ENCODE assay signal across 25 mouse cellular contexts in genomic region chr1:182957826-182958544, GRCm38 (mm10). TPM values are rescaled to one million over a fixed set of nuclear protein-coding genes. Genes with fewer than 3 reads are reported as not detected.
DNase-seq lines count a peak whose midpoint lies in the region; ATAC-seq and TF ChIP-seq lines count a peak whose summit lies in the region.
"Had no signal": no experiment of that assay in that cellular context is flagged by ENCODE, and none has a peak within 500 bp of the region (broad histone marks: within the 10 kb centered on the region; RNA-seq: fewer than 3 reads in every experiment).

No protein-coding gene starts in this region.

- peak overlapping the region; percentile 83 for H3K27ac ChIP-seq in gastrocnemius, adult 2 months
- H3K27ac ChIP-seq in liver, adult 2 months (replicated peaks; ENCODE audit: insufficient read depth, low read depth, low read length) = peak overlapping the region; percentile 96
- no peak overlapping the region for H3K27ac ChIP-seq in midbrain, embryonic 11.5 days (ENCODE audit: low read depth, low read length)
- H3K27ac ChIP-seq in midbrain, embryonic 16.5 days (ENCODE audit: low read length) = no peak overlapping the region
- peak overlapping the region; percentile 72 for H3K27ac ChIP-seq in stomach, postnatal 0 days (replicated peaks)
- H3K27ac ChIP-seq: embryonic facial prominence, embryonic 12.5 days; forebrain, embryonic 12.5 days; hindbrain, embryonic 13.5 days; midbrain, embryonic 15.5 days had no signal

- no peaks in the 10 kb centered on the region for H3K9me3 ChIP-seq in midbrain, embryonic 11.5 days (ENCODE audit: control insufficient read depth, low read length)
- no peaks in the 10 kb centered on the region for H3K9me3 ChIP-seq in midbrain, embryonic 16.5 days (replicated peaks; ENCODE audit: control insufficient read depth, low read length, poor library complexity, severe bottlenecking)
- H3K9me3 ChIP-seq in stomach, postnatal 0 days (ENCODE audit: control insufficient read depth, low read length) = no peaks in the 10 kb centered on the region
- H3K9me3 ChIP-seq: embryonic facial prominence, embryonic 12.5 days; forebrain, embryonic 12.5 days; heart, embryonic 12.5 days; hindbrain, embryonic 13.5 days; limb, embryonic 10.5 days; liver, embryonic 13.5 days; midbrain, embryonic 15.5 days; stomach, embryonic 15.5 days had no signal

- ATAC-seq in midbrain, embryonic 11.5 days (ENCODE audit: low FRiP score) = no peak
- no peak for ATAC-seq in midbrain, embryonic 16.5 days
- ATAC-seq in stomach, postnatal 0 days (ENCODE audit: low FRiP score, low TSS enrichment) = peak; percentile 53
- ATAC-seq: inflammation-experienced regulatory T-cells, adult 6 months; midbrain, embryonic 15.5 days had no signal

- no peak for TF ChIP-seq CTCF in gastrocnemius, adult 2 months (IDR thresholded peaks at IDR 0.05)
- no peak for TF ChIP-seq CTCF in liver, adult 2 months (IDR thresholded peaks at IDR 0.05; ENCODE audit: low read depth, low read length)
- no peak for TF ChIP-seq CTCF in stomach, postnatal 0 days (IDR thresholded peaks at IDR 0.05; ENCODE audit: low read depth)

- TF ChIP-seq POLR2A in liver, adult 2 months (IDR thresholded peaks at IDR 0.05; ENCODE audit: extremely low read depth, insufficient read depth, low read length) = no peak

- DNase-seq in gastrocnemius, adult 2 months = no peak
- DNase-seq in gastrocnemius, postnatal 4 days (ENCODE audit: low spot score in 2 of 2) = no peak
- DNase-seq in liver, adult 2 months (ENCODE audit: extremely low read depth, low read depth, low spot score) = peak; percentile 83
- no peak for DNase-seq in liver
- DNase-seq in midbrain, embryonic 11.5 days (ENCODE audit: low spot score, missing footprints) = peak; percentile 79
- DNase-seq in stomach, postnatal 0 days (ENCODE audit: low spot score) = peak; percentile 59
- no peak for DNase-seq in neural tube, embryonic 10.5 days (ENCODE audit: extremely low spot score, low spot score)
- DNase-seq: adrenal gland, postnatal 36 days; cerebellum, adult 11-12 months; cerebellum, postnatal 25 days; liver, embryonic 13.5 days; lung, postnatal 14 days; thymus, adult 2 months; thymus, postnatal 4 days had no signal

- intact Hi-C loops in gastrocnemius, adult 2 months (cut with DNase I) = no loop called here

- 31% methylated on average over 13 of the region's 13 CpGs for WGBS in liver, adult 2 months
- WGBS in midbrain, embryonic 11.5 days = 78% methylated on average over 13 of the region's 13 CpGs
- 77% methylated on average over 13 of the region's 13 CpGs for WGBS in midbrain, embryonic 16.5 days
- 84% methylated on average over 13 of the region's 13 CpGs for WGBS in stomach, postnatal 0 days

- no peak overlapping the region for H3K4me2 ChIP-seq in midbrain, embryonic 11.5 days
- no peak overlapping the region for H3K4me2 ChIP-seq in midbrain, embryonic 16.5 days (ENCODE audit: low read length)
- H3K4me2 ChIP-seq in stomach, postnatal 0 days (replicated peaks; ENCODE audit: low read depth) = no peak overlapping the region
- H3K4me2 ChIP-seq: liver, embryonic 13.5 days; midbrain, embryonic 15.5 days; stomach, embryonic 15.5 days had no signal

- no peak for TF ChIP-seq EP300 in stomach, postnatal 0 days (optimal IDR thresholded peaks at IDR 0.05)

- H3K4me3 ChIP-seq in gastrocnemius, adult 2 months = no peak overlapping the region
- H3K4me3 ChIP-seq in liver, adult 2 months (ENCODE audit: insufficient read depth, low read depth, low read length) = no peak overlapping the region
- H3K4me3 ChIP-seq in midbrain, embryonic 11.5 days (ENCODE audit: low read depth, low read length) = no peak overlapping the region
- H3K4me3 ChIP-seq in midbrain, embryonic 16.5 days (ENCODE audit: low read depth, low read length) = no peak overlapping the region
- no peak overlapping the region for H3K4me3 ChIP-seq in stomach, postnatal 0 days (ENCODE audit: low read depth, low read length)
- H3K4me3 ChIP-seq: embryonic facial prominence, embryonic 12.5 days; forebrain, embryonic 12.5 days; heart, embryonic 12.5 days; hindbrain, embryonic 13.5 days; liver, embryonic 13.5 days; midbrain, embryonic 15.5 days; myocyte; stomach, embryonic 15.5 days had no signal

- H3K27me3 ChIP-seq in liver, adult 2 months (ENCODE audit: control insufficient read depth, insufficient read depth, low read length) = no peaks in the 10 kb centered on the region
- peaks cover 2% of the 10 kb centered on the region; the same call in 1 of the 2 replicates for H3K27me3 ChIP-seq in midbrain, embryonic 11.5 days (ENCODE audit: control insufficient read depth, insufficient read depth, low read length)
- H3K27me3 ChIP-seq in midbrain, embryonic 16.5 days (ENCODE audit: control insufficient read depth, insufficient read depth, low read depth, low read length) = 0 out of 2 replicates have a peak, but pooled peaks cover 4% of the 10 kb centered on the region
- no peaks in the 10 kb centered on the region for H3K27me3 ChIP-seq in stomach, postnatal 0 days (ENCODE audit: control insufficient read depth, insufficient read depth, low read length)
- H3K27me3 ChIP-seq: heart, embryonic 12.5 days; midbrain, embryonic 15.5 days; stomach, embryonic 15.5 days had no signal

- H3K36me3 ChIP-seq in liver, adult 2 months (ENCODE audit: control insufficient read depth, insufficient read depth, low read length) = no peaks in the 10 kb centered on the region
- no peaks in the 10 kb centered on the region for H3K36me3 ChIP-seq in midbrain, embryonic 11.5 days (ENCODE audit: control insufficient read depth, insufficient read depth, low read length)
- H3K36me3 ChIP-seq in midbrain, embryonic 16.5 days (ENCODE audit: control insufficient read depth, insufficient read depth, low read length) = no peaks in the 10 kb centered on the region
- H3K36me3 ChIP-seq in stomach, postnatal 0 days (ENCODE audit: control insufficient read depth, insufficient read depth, low read length) = no peaks in the 10 kb centered on the region
- H3K36me3 ChIP-seq: embryonic facial prominence, embryonic 12.5 days; forebrain, embryonic 12.5 days; heart, embryonic 12.5 days; hindbrain, embryonic 13.5 days; limb, embryonic 10.5 days; liver, embryonic 13.5 days; midbrain, embryonic 15.5 days; stomach, embryonic 15.5 days had no signal

- peaks cover 28% of the 10 kb centered on the region for H3K4me1 ChIP-seq in liver, adult 2 months (ENCODE audit: control insufficient read depth, insufficient read depth, low read length)
- H3K4me1 ChIP-seq in midbrain, embryonic 11.5 days (ENCODE audit: control insufficient read depth, insufficient read depth, low read length) = peaks cover 17% of the 10 kb centered on the region
- H3K4me1 ChIP-seq in midbrain, embryonic 16.5 days (ENCODE audit: control insufficient read depth, insufficient read depth, low read length) = peaks cover 26% of the 10 kb centered on the region
- peaks cover 9% of the 10 kb centered on the region; the same call in 1 of the 2 replicates for H3K4me1 ChIP-seq in stomach, postnatal 0 days (replicated peaks; ENCODE audit: control insufficient read depth, insufficient read depth)

- no peaks in the 10 kb centered on the region for H3K79me2 ChIP-seq in liver, adult 2 months (ENCODE audit: control insufficient read depth, insufficient read depth, low read length)

- peak overlapping the region; percentile 30; the same call in 1 of the 2 replicates for H3K9ac ChIP-seq in liver, adult 2 months (ENCODE audit: low read depth, low read length)
- no peak overlapping the region for H3K9ac ChIP-seq in midbrain, embryonic 11.5 days (ENCODE audit: low read length)
- no peak overlapping the region for H3K9ac ChIP-seq in midbrain, embryonic 16.5 days (ENCODE audit: low read depth, low read length)
- no peak overlapping the region for H3K9ac ChIP-seq in stomach, postnatal 0 days (ENCODE audit: low read length)
- H3K9ac ChIP-seq: embryonic facial prominence, embryonic 12.5 days; forebrain, embryonic 12.5 days; heart, embryonic 12.5 days; hindbrain, embryonic 13.5 days; liver, embryonic 13.5 days; midbrain, embryonic 15.5 days; stomach, embryonic 15.5 days had no signal

RNA-seq across cellular contexts. Expression of gene Tlr5, which starts 3.4 kb away (rescaled TPM):
- 1 to 10 TPM; 1.1 to 3.8 TPM for total RNA-seq in gastrocnemius, adult 2 months (2021)
- 1 to 10 TPM; 2.6 to 3.2 TPM for total RNA-seq in gastrocnemius, postnatal 4 days (2021)
- total RNA-seq in liver, adult 2 months (2014; rRNA removed) = 3.2 and 3.5 TPM in 2 replicates
- 4.4 and 6.3 TPM in 2 replicates for polyA plus RNA-seq in liver, adult 2 months (2012; rRNA removed)
- polyA plus RNA-seq in midbrain, embryonic 11.5 days (2014; fragmentation: Nextera tagmentation; extraction: Ambion mirVana) = 0.57 and 0.79 TPM in 2 replicates
- polyA plus RNA-seq in midbrain, embryonic 16.5 days (2015; fragmentation: Nextera tagmentation; extraction: Ambion mirVana) = 0.06 and 0.20 TPM in 2 replicates
- 1.2 and 1.4 TPM in 2 replicates for polyA plus RNA-seq in stomach, postnatal 0 days (2015; fragmentation: Nextera tagmentation; extraction: Ambion mirVana)
- total RNA-seq: megakaryocyte-erythroid progenitor cell, adult 5-6 weeks had no signal
- polyA plus RNA-seq: inflammation-experienced regulatory T-cells, adult 6 months; myocyte had no signal

Comparison
In these comparisons a context has a peak if more than half of its experiments do, and no peak if none do; other contexts are left out.
1. DNase-seq: peak in liver, adult 2 months (single experiment), midbrain, embryonic 11.5 days (single experiment) and stomach, postnatal 0 days (single experiment); none in gastrocnemius, adult 2 months (single experiment), gastrocnemius, postnatal 4 days (0 of 2), liver (single experiment) and neural tube, embryonic 10.5 days (single experiment).
2. H3K27ac ChIP-seq: peak in gastrocnemius, adult 2 months (single experiment), liver, adult 2 months (single experiment) and stomach, postnatal 0 days (single experiment); none in midbrain, embryonic 11.5 days (single experiment) and midbrain, embryonic 16.5 days (single experiment).